Mouse (Mus musculus) megakaryocyte, embryonic 14.5 days (primary cell): ENCODE measurements around the gene Eef1a2.

ENCODE experiments used
- FLI1 ChIP-seq: IDR thresholded peaks from 2 replicates; pipeline ENCODE4 v1.6.1; 2012; ENCODE audit warnings: low read length, inconsistent platforms, mixed read lengths
- GATA1 ChIP-seq: IDR thresholded peaks from 3 replicates; pipeline ENCODE4 v1.6.1; 2012; ENCODE audit warnings: mixed read lengths, low read length, inconsistent platforms, borderline replicate concordance

DNA sequence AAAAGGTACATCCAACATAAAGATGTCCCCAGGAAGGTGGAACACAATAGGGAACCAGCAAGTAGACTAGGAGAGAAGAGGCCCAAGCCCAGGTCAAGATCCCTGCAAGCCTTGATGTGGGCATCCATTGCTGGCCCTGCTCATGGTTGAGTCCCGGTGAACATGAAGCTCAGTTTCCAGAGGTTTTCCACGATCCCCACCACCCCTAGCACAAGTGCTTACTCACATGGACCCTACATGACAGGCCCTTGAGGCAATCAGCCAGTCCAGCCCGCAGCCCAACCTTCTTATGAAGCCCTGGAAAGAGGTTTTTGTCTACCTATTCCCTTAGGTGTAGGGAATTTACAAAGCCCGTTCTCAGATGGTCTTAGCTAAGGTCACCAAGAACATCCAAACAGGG is 366 bp upstream of the Eef1a2 start:
- TF ChIP-seq GATA1: no peak
- no peak for TF ChIP-seq FLI1
